Mouse (Mus musculus): ENCODE data around the gene Ube2e2. TPM values are rescaled to one million over a fixed set of nuclear protein-coding genes. Genes with fewer than 3 reads are reported as not detected.

The Ube2e2 gene
- polyA plus RNA-seq, 1 experiment from 2014 or later = 52.5 TPM

DNA sequence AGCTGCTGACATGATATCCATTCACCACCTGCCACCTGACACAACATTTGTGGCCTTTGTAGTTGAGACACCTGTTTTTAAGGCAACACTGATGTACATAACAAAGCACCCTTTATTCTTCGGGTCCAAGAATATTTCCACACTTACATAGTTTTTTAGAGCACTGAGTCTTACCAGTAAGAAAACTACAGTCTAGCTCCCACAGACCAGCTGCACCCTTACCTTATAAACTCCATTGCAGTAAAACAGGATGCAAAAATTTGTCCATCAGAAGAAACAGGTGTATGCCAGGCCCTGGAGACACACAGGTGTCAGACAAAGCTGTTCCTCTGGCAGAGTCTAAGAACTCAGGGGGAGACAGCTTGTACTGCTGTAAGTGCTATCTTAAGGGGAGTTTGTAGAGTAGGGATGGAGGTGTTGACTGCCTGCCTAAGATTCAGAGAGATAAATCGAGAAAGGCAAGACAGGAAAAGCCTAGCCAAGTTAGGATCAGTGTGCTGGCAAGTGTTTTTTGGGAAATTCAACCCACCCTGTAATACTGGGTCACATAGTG, 244.9 kb downstream of the Ube2e2 start:
- Histone ChIP-seq H3K9me3 (ENCODE audit: low read length) (no peaks in the 10 kb centered on the region), H3K4me3 (ENCODE audit: low read length) (no peak overlapping the region), H3K27ac (ENCODE audit: low read length) (no peak overlapping the region), H3K9ac (replicated peaks; ENCODE audit: low read length) (no peak overlapping the region), H3K4me1 (ENCODE audit: insufficient read depth, low read length) (no peaks in the 10 kb centered on the region), H3K36me3 (ENCODE audit: insufficient read depth, low read length) (no peaks in the 10 kb centered on the region), H3K4me2 (replicated peaks; ENCODE audit: low read depth, low read length) (no peak overlapping the region), H3K27me3 (ENCODE audit: insufficient read depth, low read length) (no peaks in the 10 kb centered on the region)
- WGBS = 66% methylated on average over 2 of the region's 2 CpGs
- ATAC-seq (ENCODE audit: low FRiP score, low TSS enrichment) = no peak

DNA sequence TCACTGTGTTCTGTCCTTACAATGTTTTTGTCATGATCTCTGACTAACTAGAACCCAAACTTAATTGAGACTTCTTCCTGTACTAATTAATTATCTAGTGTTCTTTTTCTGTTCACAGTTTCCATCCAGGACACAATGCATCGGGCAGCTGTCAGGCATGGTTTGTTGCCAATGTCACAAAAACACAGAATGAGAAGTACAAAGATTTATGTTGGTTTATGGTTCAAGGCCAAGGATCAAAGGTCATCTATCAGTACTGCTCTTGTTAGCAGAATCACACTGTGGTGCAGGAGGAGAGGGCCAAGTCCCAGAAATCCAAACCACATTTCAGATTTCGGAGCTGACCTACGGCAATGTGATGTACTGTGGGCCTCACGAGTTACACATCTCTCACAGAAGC, 252.4 kb downstream of the Ube2e2 start:
- WGBS = 45% methylated on average over 4 of the region's 4 CpGs
- no peak for ATAC-seq (ENCODE audit: low FRiP score, low TSS enrichment)
- H3K4me1 ChIP-seq (ENCODE audit: insufficient read depth, low read length) = no peaks in the 10 kb centered on the region

DNA sequence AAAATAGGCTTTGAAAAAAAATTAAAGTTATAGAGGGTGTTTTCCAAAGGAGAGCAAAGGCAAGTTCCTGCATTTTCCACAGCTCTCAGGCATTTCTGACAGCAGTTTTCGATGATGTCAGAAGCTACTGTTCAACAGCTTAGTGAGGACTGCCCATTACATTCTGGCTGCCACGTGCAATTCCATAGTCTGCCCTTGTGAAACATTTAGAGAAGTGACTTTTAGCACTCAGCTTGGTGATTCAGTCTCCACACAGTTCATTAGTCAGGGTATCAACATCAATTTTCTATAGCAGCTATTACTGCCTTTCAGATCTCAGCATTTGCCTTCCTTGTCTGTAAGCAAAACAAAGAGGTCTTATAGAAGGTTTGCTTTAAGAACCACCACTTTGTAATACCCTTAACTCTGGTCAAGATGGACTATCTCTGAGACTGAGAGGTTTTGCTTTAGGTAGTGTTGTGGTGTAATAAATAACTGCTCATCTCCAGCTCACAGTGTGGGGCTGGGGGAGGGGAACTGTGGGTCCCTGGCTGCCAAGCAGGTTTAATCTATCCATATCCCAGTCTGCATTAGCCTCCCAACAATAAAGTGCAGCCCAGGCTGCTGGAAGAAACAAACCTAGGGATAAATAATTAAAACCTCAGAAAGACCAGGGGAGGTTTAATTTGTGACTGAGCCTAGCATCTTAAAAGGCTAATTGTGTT, 255.2 kb downstream of the Ube2e2 start:
- Histone ChIP-seq H3K9me3 (ENCODE audit: low read length) (no peaks in the 10 kb centered on the region), H3K27ac (ENCODE audit: low read length) (no peak overlapping the region), H3K4me3 (ENCODE audit: low read length) (no peak overlapping the region), H3K4me1 (ENCODE audit: insufficient read depth, low read length) (no peaks in the 10 kb centered on the region), H3K36me3 (ENCODE audit: insufficient read depth, low read length) (no peaks in the 10 kb centered on the region), H3K4me2 (replicated peaks; ENCODE audit: low read depth, low read length) (no peak overlapping the region), H3K9ac (replicated peaks; ENCODE audit: low read length) (no peak overlapping the region), H3K27me3 (ENCODE audit: insufficient read depth, low read length) (no peaks in the 10 kb centered on the region)
- ATAC-seq (ENCODE audit: low FRiP score, low TSS enrichment) = peak; percentile 71; the same call in 1 of the 2 replicates
- 62% methylated on average over 2 of the region's 2 CpGs for WGBS

More for the DNA sequence above, 252.4 kb downstream of the Ube2e2 start:
- Histone ChIP-seq H3K27me3 (ENCODE audit: insufficient read depth, low read length) (no peaks in the 10 kb centered on the region), H3K36me3 (ENCODE audit: insufficient read depth, low read length) (no peaks in the 10 kb centered on the region), H3K9me3 (ENCODE audit: low read length) (no peaks in the 10 kb centered on the region), H3K9ac (replicated peaks; ENCODE audit: low read length) (no peak overlapping the region), H3K4me2 (replicated peaks; ENCODE audit: low read depth, low read length) (no peak overlapping the region), H3K27ac (ENCODE audit: low read length) (no peak overlapping the region), H3K4me3 (ENCODE audit: low read length) (no peak overlapping the region)

DNA sequence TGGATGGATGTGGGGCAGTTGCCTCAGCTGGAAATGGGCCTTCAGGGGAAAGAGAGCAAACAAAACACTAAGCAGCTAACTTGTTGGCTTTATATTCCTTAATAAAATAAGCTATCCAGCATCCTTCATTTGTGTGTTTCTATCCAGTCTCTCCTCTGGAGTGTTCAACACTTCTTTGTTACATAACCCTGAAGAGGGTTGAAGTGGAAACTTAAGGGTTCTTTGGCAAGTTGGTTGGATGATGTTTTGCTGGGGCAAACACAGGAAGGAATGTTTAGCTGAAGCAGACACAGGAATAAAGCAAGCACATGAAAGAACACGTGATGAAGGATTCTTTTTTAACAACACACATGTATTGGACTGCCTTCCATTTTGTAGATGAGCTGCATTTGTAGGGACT, 256.3 kb downstream of the Ube2e2 start:
- no peak for ATAC-seq (ENCODE audit: low FRiP score, low TSS enrichment)
- Histone ChIP-seq H3K4me3 (ENCODE audit: low read length) (no peak overlapping the region), H3K36me3 (ENCODE audit: insufficient read depth, low read length) (no peaks in the 10 kb centered on the region), H3K9ac (replicated peaks; ENCODE audit: low read length) (no peak overlapping the region), H3K9me3 (ENCODE audit: low read length) (no peaks in the 10 kb centered on the region), H3K4me1 (ENCODE audit: insufficient read depth, low read length) (no peaks in the 10 kb centered on the region), H3K4me2 (replicated peaks; ENCODE audit: low read depth, low read length) (no peak overlapping the region), H3K27ac (ENCODE audit: low read length) (no peak overlapping the region), H3K27me3 (ENCODE audit: insufficient read depth, low read length) (no peaks in the 10 kb centered on the region)
- WGBS = 94% methylated on average over 1 of the region's 1 CpGs

DNA sequence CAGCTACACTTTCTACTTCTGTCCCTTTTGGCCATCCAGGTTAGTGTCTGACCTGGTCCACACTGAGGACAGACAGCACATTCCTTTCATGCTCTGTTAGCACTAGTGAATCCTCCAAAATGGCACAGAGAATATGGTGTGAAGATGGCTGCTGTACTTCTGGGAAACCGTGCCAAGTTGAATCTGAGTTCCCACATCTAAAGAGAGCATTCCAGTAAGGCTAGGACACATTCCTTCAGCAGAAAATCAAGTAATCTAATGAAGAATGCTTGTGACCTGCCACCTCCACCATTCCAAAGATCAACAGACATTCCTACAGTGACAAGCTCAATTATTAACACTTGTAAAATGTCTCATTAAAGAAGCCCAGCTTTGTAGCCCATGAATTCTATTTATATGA, 265.9 kb downstream of the Ube2e2 start:
- Histone ChIP-seq H3K27ac (ENCODE audit: low read length) (no peak overlapping the region), H3K27me3 (ENCODE audit: insufficient read depth, low read length) (no peaks in the 10 kb centered on the region), H3K4me3 (ENCODE audit: low read length) (no peak overlapping the region), H3K9me3 (ENCODE audit: low read length) (no peaks in the 10 kb centered on the region), H3K9ac (replicated peaks; ENCODE audit: low read length) (no peak overlapping the region), H3K36me3 (ENCODE audit: insufficient read depth, low read length) (no peaks in the 10 kb centered on the region), H3K4me2 (replicated peaks; ENCODE audit: low read depth, low read length) (no peak overlapping the region), H3K4me1 (ENCODE audit: insufficient read depth, low read length) (no peaks in the 10 kb centered on the region)
- WGBS = 81% methylated on average over 1 of the region's 1 CpGs
- peak; percentile 51 for ATAC-seq (ENCODE audit: low FRiP score, low TSS enrichment)

DNA sequence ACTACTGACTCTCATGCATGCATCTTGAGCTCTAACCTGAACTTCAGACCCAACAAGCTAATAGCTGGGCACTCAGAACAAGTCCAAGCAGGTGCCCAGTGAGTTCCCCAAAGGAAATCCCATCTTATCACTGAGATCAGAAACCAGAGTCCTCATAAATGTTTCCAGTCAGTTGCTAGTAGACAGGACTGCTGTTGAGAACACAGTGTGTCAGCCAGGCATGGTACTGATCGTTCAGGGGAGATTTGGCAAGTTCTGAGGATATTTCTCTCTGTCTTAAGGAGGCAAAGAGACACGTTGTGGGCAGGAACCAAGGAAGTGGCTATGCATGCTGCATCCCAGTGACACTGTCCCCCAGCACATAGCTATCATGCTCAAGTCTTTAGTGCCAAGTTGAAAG, 275.5 kb downstream of the Ube2e2 start:
- H3K27ac ChIP-seq (ENCODE audit: low read length) = no peak overlapping the region
- H3K9me3 ChIP-seq (ENCODE audit: low read length) = no peaks in the 10 kb centered on the region
- ATAC-seq (ENCODE audit: low FRiP score, low TSS enrichment) = no peak
- H3K4me1 ChIP-seq (ENCODE audit: insufficient read depth, low read length) = no peaks in the 10 kb centered on the region
- H3K36me3 ChIP-seq (ENCODE audit: insufficient read depth, low read length) = no peaks in the 10 kb centered on the region
- H3K27me3 ChIP-seq (ENCODE audit: insufficient read depth, low read length) = no peaks in the 10 kb centered on the region
- no peak overlapping the region for H3K4me3 ChIP-seq (ENCODE audit: low read length)
- no peak overlapping the region for H3K9ac ChIP-seq (replicated peaks; ENCODE audit: low read length)
- H3K4me2 ChIP-seq (replicated peaks; ENCODE audit: low read depth, low read length) = no peak overlapping the region
- WGBS = 54% methylated on average over 2 of the region's 2 CpGs

DNA sequence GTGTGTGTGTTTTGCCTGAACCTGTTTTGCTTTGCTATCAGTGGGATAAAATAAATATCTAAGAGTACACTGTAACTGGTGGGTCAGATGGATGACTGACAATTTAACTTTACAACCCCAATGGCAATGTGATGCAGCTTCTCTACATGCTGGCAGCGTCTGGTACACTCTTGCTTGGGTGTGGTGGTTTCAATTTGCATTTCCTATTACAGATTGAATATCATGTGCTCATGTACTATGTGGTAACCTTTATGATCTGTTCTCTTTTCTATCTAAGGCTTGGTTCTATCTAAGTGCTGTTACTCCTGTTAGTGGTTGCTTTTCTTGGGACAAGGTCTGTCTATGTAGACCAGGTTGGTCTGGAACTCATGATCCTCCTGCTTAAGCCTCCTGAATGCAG, 292.1 kb downstream of the Ube2e2 start:
- no peak for ATAC-seq (ENCODE audit: low FRiP score, low TSS enrichment)
- H3K9me3 ChIP-seq (ENCODE audit: low read length) = no peaks in the 10 kb centered on the region
- WGBS = 95% methylated on average over 1 of the region's 1 CpGs

DNA sequence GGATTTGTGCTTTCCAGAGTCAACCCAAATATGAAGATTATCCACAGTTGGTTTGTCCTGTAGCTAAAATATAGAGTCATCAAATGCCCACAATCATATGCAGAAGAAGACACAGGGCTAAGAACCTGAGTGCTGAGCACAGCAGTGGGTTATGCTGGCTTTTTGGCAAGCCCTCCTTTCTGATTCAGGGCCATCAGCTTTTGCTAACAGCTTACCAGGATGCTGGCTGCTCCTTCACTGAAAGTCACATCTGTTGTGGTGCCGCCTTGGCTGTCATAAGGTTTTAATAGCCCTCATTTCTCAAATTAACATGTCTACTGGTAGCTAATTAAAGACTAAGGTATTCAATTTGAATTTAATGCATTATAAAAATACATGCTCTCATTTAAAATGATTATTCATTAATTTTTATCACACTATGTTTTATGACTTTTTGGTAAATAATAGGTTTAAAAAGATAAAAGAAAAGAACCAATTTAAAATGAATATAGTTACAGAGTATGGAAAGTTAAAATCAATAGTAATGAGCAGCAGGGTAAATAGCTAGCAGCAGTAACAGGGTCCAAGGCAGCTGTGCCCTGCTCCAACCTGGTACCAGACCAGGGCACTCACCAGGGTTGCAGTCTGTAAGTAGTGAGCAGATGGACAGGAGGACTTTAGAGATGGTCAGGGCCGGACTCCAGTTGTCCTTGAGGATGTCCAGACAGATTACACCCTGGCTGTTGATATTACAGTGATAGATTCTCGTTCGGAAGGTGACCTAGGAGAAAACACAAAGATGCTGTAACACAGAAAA, 307.6 kb downstream of the Ube2e2 start:
- H3K9me3 ChIP-seq (ENCODE audit: low read length) = no peaks in the 10 kb centered on the region

More for the DNA sequence above, 292.1 kb downstream of the Ube2e2 start:
- Histone ChIP-seq H3K27ac (ENCODE audit: low read length) (no peak overlapping the region), H3K4me2 (replicated peaks; ENCODE audit: low read depth, low read length) (no peak overlapping the region), H3K4me1 (ENCODE audit: insufficient read depth, low read length) (no peaks in the 10 kb centered on the region), H3K4me3 (ENCODE audit: low read length) (no peak overlapping the region), H3K36me3 (ENCODE audit: insufficient read depth, low read length) (no peaks in the 10 kb centered on the region), H3K9ac (replicated peaks; ENCODE audit: low read length) (no peak overlapping the region), H3K27me3 (ENCODE audit: insufficient read depth, low read length) (no peaks in the 10 kb centered on the region)

DNA sequence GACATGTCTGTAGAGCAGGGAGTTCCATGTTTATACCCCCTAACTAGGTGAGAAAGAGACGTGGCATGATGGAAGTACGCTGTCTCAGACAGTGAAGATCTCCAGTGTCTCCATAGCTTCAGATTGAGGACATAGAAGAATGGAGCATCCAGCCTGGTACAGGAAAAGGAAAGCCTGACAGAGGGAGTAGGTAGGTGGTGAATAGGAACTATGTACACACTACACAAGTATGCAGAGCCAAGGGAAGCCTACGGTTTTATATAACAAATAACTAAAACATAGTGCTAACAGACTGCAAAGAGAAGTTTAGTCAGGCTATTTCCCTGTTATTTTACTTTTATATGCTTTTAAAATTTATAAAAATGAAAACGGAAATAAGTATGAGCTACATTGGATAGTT, 312.3 kb downstream of the Ube2e2 start:
- 90% methylated on average over 4 of the region's 4 CpGs for WGBS
- H3K9me3 ChIP-seq (ENCODE audit: low read length) = no peaks in the 10 kb centered on the region
- no peak overlapping the region for H3K27ac ChIP-seq (ENCODE audit: low read length)
- H3K9ac ChIP-seq (replicated peaks; ENCODE audit: low read length) = no peak overlapping the region
- no peak for ATAC-seq (ENCODE audit: low FRiP score, low TSS enrichment)
- H3K4me1 ChIP-seq (ENCODE audit: insufficient read depth, low read length) = no peaks in the 10 kb centered on the region
- no peaks in the 10 kb centered on the region for H3K36me3 ChIP-seq (ENCODE audit: insufficient read depth, low read length)
- no peak overlapping the region for H3K4me3 ChIP-seq (ENCODE audit: low read length)
- no peaks in the 10 kb centered on the region for H3K27me3 ChIP-seq (ENCODE audit: insufficient read depth, low read length)
- no peak overlapping the region for H3K4me2 ChIP-seq (replicated peaks; ENCODE audit: low read depth, low read length)

More for the DNA sequence above, 307.6 kb downstream of the Ube2e2 start:
- H3K4me2 ChIP-seq (replicated peaks; ENCODE audit: low read depth, low read length) = no peak overlapping the region
- H3K4me1 ChIP-seq (ENCODE audit: insufficient read depth, low read length) = no peaks in the 10 kb centered on the region
- no peak overlapping the region for H3K9ac ChIP-seq (replicated peaks; ENCODE audit: low read length)
- no peaks in the 10 kb centered on the region for H3K27me3 ChIP-seq (ENCODE audit: insufficient read depth, low read length)
- H3K36me3 ChIP-seq (ENCODE audit: insufficient read depth, low read length) = no peaks in the 10 kb centered on the region
- no peak overlapping the region for H3K27ac ChIP-seq (ENCODE audit: low read length)
- no peak for ATAC-seq (ENCODE audit: low FRiP score, low TSS enrichment)
- 87% methylated on average over 4 of the region's 4 CpGs for WGBS
- H3K4me3 ChIP-seq (ENCODE audit: low read length) = no peak overlapping the region

DNA sequence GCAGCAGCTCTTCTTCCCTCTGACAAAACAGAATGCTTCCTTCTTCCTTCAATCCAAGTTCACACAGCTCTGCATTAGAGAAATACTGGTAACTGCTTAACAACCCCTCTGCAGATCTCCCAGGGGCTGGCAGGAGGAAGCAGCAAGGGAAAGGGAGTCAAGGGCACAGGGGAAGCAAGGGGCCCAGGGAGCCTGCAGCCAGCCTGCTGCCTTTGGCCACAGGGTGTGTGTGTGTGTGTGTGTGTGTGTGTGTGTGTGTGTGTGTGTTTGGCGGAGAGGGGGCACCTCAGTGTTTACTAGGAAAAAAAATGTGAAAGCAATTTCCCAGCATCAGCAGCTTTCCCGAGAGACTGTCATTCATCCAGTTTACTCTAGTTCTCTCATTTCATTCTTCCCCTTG, 319.3 kb downstream of the Ube2e2 start:
- no peak for ATAC-seq (ENCODE audit: low FRiP score, low TSS enrichment)
- Histone ChIP-seq H3K4me1 (ENCODE audit: insufficient read depth, low read length) (no peaks in the 10 kb centered on the region), H3K4me3 (ENCODE audit: low read length) (no peak overlapping the region), H3K36me3 (ENCODE audit: insufficient read depth, low read length) (no peaks in the 10 kb centered on the region), H3K9me3 (ENCODE audit: low read length) (no peaks in the 10 kb centered on the region), H3K4me2 (replicated peaks; ENCODE audit: low read depth, low read length) (no peak overlapping the region), H3K27ac (ENCODE audit: low read length) (no peak overlapping the region), H3K27me3 (ENCODE audit: insufficient read depth, low read length) (no peaks in the 10 kb centered on the region), H3K9ac (replicated peaks; ENCODE audit: low read length) (no peak overlapping the region)
- WGBS = 37% methylated on average over 2 of the region's 2 CpGs

Measured in kidney, embryonic 16.5 days (tissue).